Mouse (Mus musculus): Measurements from ENCODE around the gene Nck1.

The Nck1 gene

GRCm38 (mm10) chr9:100535618-100536262, 10.2 kb downstream of the Nck1 start:
- peak; percentile 52 for DNase-seq (ENCODE audit: low read depth, low spot score)

GRCm38 (mm10) chr9:100534686-100535085, 11.2 kb downstream of the Nck1 start:
- DNase-seq (ENCODE audit: low read depth, low spot score), result no peak

GRCm38 (mm10) chr9:100532847-100533505, 13.0 kb downstream of the Nck1 start:
- no peak for DNase-seq (ENCODE audit: low read depth, low spot score)

- DNase-seq (ENCODE audit: low read depth, low spot score), result no peak
Measured at GRCm38 (mm10) chr9:100531296-100531695, 14.6 kb downstream of the Nck1 start.

- no peak for DNase-seq (ENCODE audit: low read depth, low spot score)
Measured at GRCm38 (mm10) chr9:100525225-100525624, 20.7 kb downstream of the Nck1 start.

GRCm38 (mm10) chr9:100522029-100522428, 23.9 kb downstream of the Nck1 start:
- DNase-seq (ENCODE audit: low read depth, low spot score), result no peak

GRCm38 (mm10) chr9:100520586-100520985, 25.3 kb downstream of the Nck1 start:
- peak; percentile 29 for DNase-seq (ENCODE audit: low read depth, low spot score)

GRCm38 (mm10) chr9:100520012-100520411, 25.9 kb downstream of the Nck1 start:
- DNase-seq (ENCODE audit: low read depth, low spot score), result no peak

GRCm38 (mm10) chr9:100507581-100507980, 38.4 kb downstream of the Nck1 start:
- no peak for DNase-seq (ENCODE audit: low read depth, low spot score)

GRCm38 (mm10) chr9:100506652-100507051, 39.3 kb downstream of the Nck1 start:
- DNase-seq (ENCODE audit: low read depth, low spot score), result no peak

- no peak for DNase-seq (ENCODE audit: low read depth, low spot score)
Measured at GRCm38 (mm10) chr9:100505498-100505897, 40.4 kb downstream of the Nck1 start.

GRCm38 (mm10) chr9:100493611-100494261, 52.2 kb downstream of the Nck1 start:
- DNase-seq (ENCODE audit: low read depth, low spot score), result no peak

GRCm38 (mm10) chr9:100491424-100491823, 54.5 kb downstream of the Nck1 start:
- no peak for DNase-seq (ENCODE audit: low read depth, low spot score)

- DNase-seq (ENCODE audit: low read depth, low spot score), result no peak
Measured at GRCm38 (mm10) chr9:100488969-100489368, 57.0 kb downstream of the Nck1 start.

GRCm38 (mm10) chr9:100488056-100488713, 57.7 kb downstream of the Nck1 start:
- DNase-seq (ENCODE audit: low read depth, low spot score), result no peak

GRCm38 (mm10) chr9:100486431-100486830, 59.5 kb downstream of the Nck1 start, which contains the start of gene Il20rb:
Gene Il20rb, minus strand, starts transcription at chr9:100486788.
- DNase-seq (ENCODE audit: low read depth, low spot score), result no peak

GRCm38 (mm10) chr9:100483318-100483717, 62.6 kb downstream of the Nck1 start:
- peak; percentile 12 for DNase-seq (ENCODE audit: low read depth, low spot score)

GRCm38 (mm10) chr9:100481626-100482025, 64.3 kb downstream of the Nck1 start:
- no peak for DNase-seq (ENCODE audit: low read depth, low spot score)

- DNase-seq (ENCODE audit: low read depth, low spot score), result no peak
Measured at GRCm38 (mm10) chr9:100474056-100474455, 71.9 kb downstream of the Nck1 start.

- DNase-seq (ENCODE audit: low read depth, low spot score), result no peak
Measured at GRCm38 (mm10) chr9:100473361-100473760, 72.6 kb downstream of the Nck1 start.

- DNase-seq (ENCODE audit: low read depth, low spot score), result no peak
Measured at GRCm38 (mm10) chr9:100472931-100473330, 73.0 kb downstream of the Nck1 start.

GRCm38 (mm10) chr9:100471605-100471953, 74.4 kb downstream of the Nck1 start:
- DNase-seq (ENCODE audit: low read depth, low spot score), result no peak

Data from telencephalon, adult 2 months (tissue).